Mouse (Mus musculus) stomach, postnatal 0 days (tissue): ENCODE data around the gene 9030025P20Rik. TPM values are rescaled to one million over a fixed set of nuclear protein-coding genes. Genes with fewer than 3 reads are reported as not detected.
A peak's percentile ranks its signal among the peaks of the same experiment; 100 is the strongest.
"Not testable (repeated sequence)": the region's sequence is repeated elsewhere in the genome, so short reads cannot be mapped to it uniquely, and the experiment has no call there.

Experiments used
- ATAC-seq: fragments of 200-750 bp; cut with Nextera tagmentation; 2 replicates; pipeline ENCODE4 v1.8.0; 2017; ENCODE audit not compliant: low FRiP score, low TSS enrichment
- DNase-seq: peaks from one replicate; pipeline ENCODE4 v3.0.0-alpha.2; 2016; ENCODE audit warnings: low spot score
- H3K27ac ChIP-seq: fragments of 300-500 bp; sonication (generic); replicated peaks from 2 replicates; pipeline ENCODE4 v1.5.1; 2014; ENCODE audit warnings: mild to moderate bottlenecking, control low read depth
- H3K27me3 ChIP-seq: fragments of 300-500 bp; sonication (generic); 2 replicates; pipeline ENCODE4 v1.6.1; 2014; ENCODE audit warnings: low read length; ENCODE audit not compliant: control insufficient read depth, insufficient read depth
- H3K36me3 ChIP-seq: fragments of 300-500 bp; sonication (generic); 2 replicates; pipeline ENCODE4 v1.6.1; 2014; ENCODE audit warnings: low read length, mixed read lengths; ENCODE audit not compliant: control insufficient read depth, insufficient read depth
- H3K4me1 ChIP-seq: fragments of 300-500 bp; sonication (generic); replicated peaks from 2 replicates; pipeline ENCODE4 v1.6.1; 2014; ENCODE audit warnings: antibody characterized with exemption; ENCODE audit not compliant: control insufficient read depth, insufficient read depth
- H3K4me2 ChIP-seq: fragments of 300-500 bp; sonication (generic); replicated peaks from 2 replicates; pipeline ENCODE4 v1.6.1; 2014; ENCODE audit warnings: low read depth, mild to moderate bottlenecking, control low read depth, moderate library complexity
- H3K4me3 ChIP-seq: fragments of 300-500 bp; sonication (generic); 2 replicates; pipeline ENCODE4 v1.5.1; 2014; ENCODE audit warnings: low read depth, low read length, control low read depth
- H3K9ac ChIP-seq: fragments of 300-500 bp; sonication (generic); 2 replicates; pipeline ENCODE4 v1.6.1; 2014; ENCODE audit warnings: mild to moderate bottlenecking, low read length, control low read depth, mixed read lengths
- H3K9me3 ChIP-seq: fragments of 300-500 bp; sonication (generic); 2 replicates; pipeline ENCODE4 v1.6.1; 2016; ENCODE audit warnings: low read length; ENCODE audit not compliant: control insufficient read depth
- WGBS: fragments of 180-500 bp; shearing (Covaris S2); extraction: QIAGEN DNeasy Blood & Tissue Kit; methylation state at CpG from one replicate; pipeline ENCODE4 v1.1.7; 2014; 5-methylcytosine and 5-hydroxymethylcytosine counted together
- polyA plus RNA-seq: library from polyadenylated mRNA; unstranded; fragments of >200 nt; fragmentation: Nextera tagmentation; extraction: Ambion mirVana; gene quantifications from 2 replicates; pipeline ENCODE4 v1.2.1, GENCODE M21; 2015

The 9030025P20Rik gene
- polyA plus RNA-seq, 1 experiment from 2014 or later: 4.6 TPM

- H3K36me3 ChIP-seq, H3K4me1 ChIP-seq, H3K9ac ChIP-seq, H3K4me3 ChIP-seq, H3K27me3 ChIP-seq, H3K4me2 ChIP-seq, DNase-seq, H3K27ac ChIP-seq, H3K9me3 ChIP-seq: not testable (repeated sequence)
- peak; percentile 84 for ATAC-seq
- WGBS: no CpG with 5 or more reads among the region's 98 CpGs
Measured at GRCm38 (mm10) chr17:14992522-14993138, 14.4 kb downstream of the 9030025P20Rik start.

GRCm38 (mm10) chr17:14993139-14993832, 15.0 kb downstream of the 9030025P20Rik start:
- H3K36me3 ChIP-seq, H3K4me1 ChIP-seq, H3K9ac ChIP-seq, H3K27ac ChIP-seq, H3K27me3 ChIP-seq, DNase-seq, H3K9me3 ChIP-seq, H3K4me2 ChIP-seq, H3K4me3 ChIP-seq: not testable (repeated sequence)
- no CpG with 5 or more reads among the region's 47 CpGs for WGBS
- ATAC-seq: peak; percentile 70

GRCm38 (mm10) chr17:14994140-14994539, 15.9 kb downstream of the 9030025P20Rik start:
- no CpG with 5 or more reads among the region's 5 CpGs for WGBS
- H3K27me3 ChIP-seq, DNase-seq, ATAC-seq, H3K4me3 ChIP-seq, H3K27ac ChIP-seq, H3K9me3 ChIP-seq, H3K4me2 ChIP-seq, H3K9ac ChIP-seq, H3K36me3 ChIP-seq, H3K4me1 ChIP-seq: not testable (repeated sequence)

GRCm38 (mm10) chr17:15000047-15000446, 21.8 kb downstream of the 9030025P20Rik start:
- not testable (repeated sequence) for ATAC-seq, H3K9me3 ChIP-seq, H3K36me3 ChIP-seq, H3K9ac ChIP-seq, H3K4me3 ChIP-seq, H3K27ac ChIP-seq, H3K4me1 ChIP-seq, DNase-seq, H3K4me2 ChIP-seq, H3K27me3 ChIP-seq
- WGBS: no CpG with 5 or more reads among the region's 4 CpGs

- not testable (repeated sequence) for DNase-seq, H3K27ac ChIP-seq, H3K4me2 ChIP-seq, H3K9me3 ChIP-seq, H3K36me3 ChIP-seq, H3K4me1 ChIP-seq, H3K4me3 ChIP-seq, H3K27me3 ChIP-seq, H3K9ac ChIP-seq, ATAC-seq
- WGBS: no CpG with 5 or more reads among the region's 3 CpGs
Measured at GRCm38 (mm10) chr17:15009088-15009487, 30.8 kb downstream of the 9030025P20Rik start.

GRCm38 (mm10) chr17:15009706-15010413, 31.6 kb downstream of the 9030025P20Rik start, which contains the start of gene Gm3435:
Gene Gm3435 (plus strand): TSS chr17:15010176.
- H3K4me3 ChIP-seq, H3K4me1 ChIP-seq, H3K36me3 ChIP-seq, H3K4me2 ChIP-seq, DNase-seq, H3K9me3 ChIP-seq, H3K27ac ChIP-seq, H3K9ac ChIP-seq, H3K27me3 ChIP-seq: not testable (repeated sequence)
- no CpG with 5 or more reads among the region's 60 CpGs for WGBS
- ATAC-seq: peak; percentile 98

- ATAC-seq: peak; percentile 27
- H3K36me3 ChIP-seq, H3K4me1 ChIP-seq, H3K4me2 ChIP-seq, H3K27ac ChIP-seq, H3K9me3 ChIP-seq, H3K4me3 ChIP-seq, H3K27me3 ChIP-seq, DNase-seq, H3K9ac ChIP-seq: not testable (repeated sequence)
- WGBS: 74% methylated on average over 3 of the region's 3 CpGs
Measured at GRCm38 (mm10) chr17:15021503-15022220, 43.4 kb downstream of the 9030025P20Rik start.

GRCm38 (mm10) chr17:15023878-15024492, 45.7 kb downstream of the 9030025P20Rik start:
- not testable (repeated sequence) for H3K4me2 ChIP-seq, DNase-seq, H3K4me3 ChIP-seq, H3K27ac ChIP-seq, H3K4me1 ChIP-seq, H3K9ac ChIP-seq, H3K36me3 ChIP-seq, H3K9me3 ChIP-seq, H3K27me3 ChIP-seq
- ATAC-seq: peak; percentile 80
- WGBS: no CpG with 5 or more reads among the region's 97 CpGs
